Mouse (Mus musculus) MEL (cell line): ENCODE measurements around the gene E4f1.

ENCODE experiments used
- BHLHE40 ChIP-seq: IDR thresholded peaks from 2 replicates; pipeline ENCODE4 v1.6.1; 2012; ENCODE audit warnings: low read depth, mild to moderate bottlenecking, inconsistent platforms, low read length, improper control_type of control experiment, borderline replicate concordance
- CHD2 ChIP-seq: IDR thresholded peaks from 2 replicates; pipeline ENCODE4 v1.6.1; 2011; ENCODE audit warnings: low read length, improper control_type of control experiment
- CTCF ChIP-seq, 3 experiments: IDR thresholded peaks in 2 of 3; conservative IDR thresholded peaks in 1 of 3; 2 replicates each; pipeline ENCODE4 v1.5.1; 2011 to 2012; ENCODE audit warnings: low read length in 3 of 3, low read depth in 2 of 3, mild to moderate bottlenecking in 2 of 3, improper control_type of control experiment in 1 of 3, inconsistent platforms in 1 of 3, mixed read lengths in 1 of 3, moderate library complexity in 1 of 3; ENCODE audit not compliant: control insufficient read depth in 1 of 3, insufficient read depth in 1 of 3, poor library complexity in 1 of 3, severe bottlenecking in 1 of 3
- ETS1 ChIP-seq: IDR thresholded peaks from 2 replicates; pipeline ENCODE4 v1.6.1; 2012; ENCODE audit warnings: low read depth, mild to moderate bottlenecking, inconsistent platforms, low read length, improper control_type of control experiment, moderate library complexity
- GATA1 ChIP-seq: IDR thresholded peaks from 2 replicates; pipeline ENCODE4 v1.6.1; 2011; ENCODE audit warnings: low read depth, low read length, improper control_type of control experiment
- JUND ChIP-seq: IDR thresholded peaks from 2 replicates; pipeline ENCODE4 v1.6.1; 2011; ENCODE audit warnings: low read depth, mild to moderate bottlenecking, improper control_type of control experiment, low read length
- MXI1 ChIP-seq: IDR thresholded peaks from 2 replicates; pipeline ENCODE4 v1.6.1; 2011; ENCODE audit warnings: mild to moderate bottlenecking, low read depth, low read length, improper control_type of control experiment
- MYB ChIP-seq: IDR thresholded peaks from 2 replicates; pipeline ENCODE4 v1.6.1; 2011; ENCODE audit warnings: mild to moderate bottlenecking, low read depth, low read length, improper control_type of control experiment
- POLR2A ChIP-seq, 2 experiments: IDR thresholded peaks; 2 replicates each; pipeline ENCODE4 v1.6.1; 2011 to 2012; ENCODE audit warnings: low read length in 2 of 2, mild to moderate bottlenecking in 2 of 2, control low read depth in 1 of 2, improper control_type of control experiment in 1 of 2, low read depth in 1 of 2, moderate library complexity in 1 of 2; ENCODE audit not compliant: control insufficient read depth in 1 of 2, insufficient read depth in 1 of 2, poor library complexity in 1 of 2
- POLR2AphosphoS2 ChIP-seq: IDR thresholded peaks from 2 replicates; pipeline ENCODE4 v1.6.1; 2011; ENCODE audit warnings: low read length, improper control_type of control experiment
- TCF12 ChIP-seq: IDR thresholded peaks from 2 replicates; pipeline ENCODE4 v1.6.1; 2014; ENCODE audit warnings: low read depth, mild to moderate bottlenecking, inconsistent platforms, low read length, improper control_type of control experiment, moderate library complexity
- UBTF ChIP-seq: IDR thresholded peaks from 2 replicates; pipeline ENCODE4 v1.6.1; 2012; ENCODE audit warnings: low read depth, mild to moderate bottlenecking, inconsistent platforms, low read length, improper control_type of control experiment, moderate library complexity, borderline replicate concordance; ENCODE audit not compliant: insufficient read depth
- ZNF384 ChIP-seq: IDR thresholded peaks from 2 replicates; pipeline ENCODE4 v1.6.1; 2012; ENCODE audit warnings: low read depth, mild to moderate bottlenecking, inconsistent platforms, low read length, improper control_type of control experiment

DNA sequence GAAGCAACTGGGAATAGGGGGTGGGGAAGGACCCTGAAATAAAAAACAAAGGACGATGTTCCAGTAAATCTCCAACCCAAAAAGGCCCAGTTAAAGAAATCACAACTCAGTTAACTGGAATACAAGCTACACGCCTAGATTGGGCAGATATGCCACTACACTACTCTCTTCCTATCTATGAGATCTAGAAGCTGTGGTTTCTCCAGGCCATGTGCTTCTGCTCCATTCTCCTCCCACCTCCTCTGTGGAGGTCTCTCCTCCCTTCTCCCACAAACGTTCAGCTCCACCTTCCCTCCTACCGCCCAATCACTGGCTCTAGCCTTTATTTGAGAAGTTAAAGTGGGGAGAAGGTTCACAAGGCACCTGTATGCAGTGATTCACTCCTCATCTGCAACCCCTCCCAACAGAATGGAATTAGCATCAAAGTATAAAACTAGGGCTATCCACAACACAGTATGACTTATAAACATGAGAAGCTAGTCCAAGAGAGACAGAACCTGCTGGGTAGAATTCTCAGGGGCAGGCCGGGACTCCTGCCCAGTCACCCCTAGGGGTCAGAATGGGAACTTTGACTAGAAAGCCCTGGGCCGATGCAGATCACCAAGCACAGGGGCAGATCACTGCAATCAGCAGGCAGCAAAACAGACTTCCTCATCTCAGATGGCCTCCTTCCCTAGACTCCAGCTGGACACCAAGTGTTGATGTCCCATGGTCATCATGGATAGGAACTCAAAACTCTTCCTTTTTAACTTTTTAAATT is 6.6 kb downstream of the E4f1 start:
- TF ChIP-seq GATA1 (peak; percentile 54), UBTF (no peak), CTCF (IDR thresholded peaks at IDR 0.05 in 2 of 3, conservative IDR thresholded peaks at IDR 0.05 in 1 of 3; ENCODE audit: control insufficient read depth in 1 of 3, insufficient read depth in 1 of 3, low read depth in 2 of 3, low read length in 3 of 3, poor library complexity in 1 of 3, severe bottlenecking in 1 of 3) (peak in 2 of 3 experiments; percentile 25 to 39; a peak in 5 of 6 replicates), MXI1 (peak; percentile 45; the same call in 1 of the 2 replicates), BHLHE40 (no peak), POLR2A (IDR thresholded peaks at IDR 0.05; ENCODE audit: control insufficient read depth in 1 of 2, insufficient read depth in 1 of 2, low read depth in 1 of 2, low read length in 2 of 2, poor library complexity in 1 of 2) (no peak), MYB (no peak), POLR2AphosphoS2 (no peak), JUND (no peak), CHD2 (no peak), ZNF384 (no peak), TCF12 (no peak), ETS1 (no peak)
